Mouse (Mus musculus) stomach, postnatal 0 days (tissue): Measurements from ENCODE around the gene Esf1. TPM values are rescaled to one million over a fixed set of nuclear protein-coding genes. Genes with fewer than 3 reads are reported as not detected.

Source experiments
- ATAC-seq: fragments of 200-750 bp; cut with Nextera tagmentation; 2 replicates; pipeline ENCODE4 v1.8.0; 2017; ENCODE audit not compliant: low FRiP score, low TSS enrichment
- DNase-seq: peaks from one replicate; pipeline ENCODE4 v3.0.0-alpha.2; 2016; ENCODE audit warnings: low spot score
- H3K27ac ChIP-seq: fragments of 300-500 bp; sonication (generic); replicated peaks from 2 replicates; pipeline ENCODE4 v1.5.1; 2014; ENCODE audit warnings: mild to moderate bottlenecking, control low read depth
- H3K27me3 ChIP-seq: fragments of 300-500 bp; sonication (generic); 2 replicates; pipeline ENCODE4 v1.6.1; 2014; ENCODE audit warnings: low read length; ENCODE audit not compliant: control insufficient read depth, insufficient read depth
- H3K36me3 ChIP-seq: fragments of 300-500 bp; sonication (generic); 2 replicates; pipeline ENCODE4 v1.6.1; 2014; ENCODE audit warnings: low read length, mixed read lengths; ENCODE audit not compliant: control insufficient read depth, insufficient read depth
- H3K4me1 ChIP-seq: fragments of 300-500 bp; sonication (generic); replicated peaks from 2 replicates; pipeline ENCODE4 v1.6.1; 2014; ENCODE audit warnings: antibody characterized with exemption; ENCODE audit not compliant: control insufficient read depth, insufficient read depth
- H3K4me2 ChIP-seq: fragments of 300-500 bp; sonication (generic); replicated peaks from 2 replicates; pipeline ENCODE4 v1.6.1; 2014; ENCODE audit warnings: low read depth, mild to moderate bottlenecking, control low read depth, moderate library complexity
- H3K4me3 ChIP-seq: fragments of 300-500 bp; sonication (generic); 2 replicates; pipeline ENCODE4 v1.5.1; 2014; ENCODE audit warnings: low read depth, low read length, control low read depth
- H3K9ac ChIP-seq: fragments of 300-500 bp; sonication (generic); 2 replicates; pipeline ENCODE4 v1.6.1; 2014; ENCODE audit warnings: mild to moderate bottlenecking, low read length, control low read depth, mixed read lengths
- H3K9me3 ChIP-seq: fragments of 300-500 bp; sonication (generic); 2 replicates; pipeline ENCODE4 v1.6.1; 2016; ENCODE audit warnings: low read length; ENCODE audit not compliant: control insufficient read depth
- CTCF ChIP-seq: IDR thresholded peaks from 2 replicates; pipeline ENCODE4 v1.5.1; 2016; ENCODE audit warnings: antibody characterized with exemption, low read depth, mild to moderate bottlenecking, moderate library complexity
- EP300 ChIP-seq: optimal IDR thresholded peaks from 2 replicates; pipeline ENCODE3; 2016; ENCODE audit warnings: antibody characterized with exemption
- whole genome bisulfite sequencing: fragments of 180-500 bp; shearing (Covaris S2); extraction: QIAGEN DNeasy Blood & Tissue Kit; methylation state at CpG from one replicate; pipeline ENCODE4 v1.1.7; 2014; 5-methylcytosine and 5-hydroxymethylcytosine counted together
- polyA plus RNA-seq: library from polyadenylated mRNA; unstranded; fragments of >200 nt; fragmentation: Nextera tagmentation; extraction: Ambion mirVana; gene quantifications from 2 replicates; pipeline ENCODE4 v1.2.1, GENCODE M21; 2015

The Esf1 gene
- polyA plus RNA-seq = 13.7 and 14.1 TPM in 2 replicates

- TF ChIP-seq EP300 (no peak), CTCF (no peak)
- Histone ChIP-seq H3K36me3 (no peaks in the 10 kb centered on the region), H3K9ac (peak within 1 kb of the TSS; percentile 85), H3K4me1 (no peaks in the 10 kb centered on the region; the same call in 1 of the 2 replicates), H3K27me3 (no peaks in the 10 kb centered on the region), H3K4me3 (peak within 1 kb of the TSS; percentile 83), H3K27ac (peak within 1 kb of the TSS; percentile 49), H3K9me3 (no peaks in the 10 kb centered on the region), H3K4me2 (peak within 1 kb of the TSS; percentile 83)
- ATAC-seq (peak; percentile 99), DNase-seq (peak; percentile 94)
- WGBS = under 1% methylated on average over 43 of the region's 43 CpGs
Observed at GRCm38 (mm10) chr2:140170127-140170802, at the start of gene Esf1, which contains the start of gene Ndufaf5. Esf1 (minus strand) TSS chr2:140170564. Ndufaf5 (plus strand) TSS chr2:140170649.

- no peak for ATAC-seq
- no peaks in the 10 kb centered on the region for H3K36me3 ChIP-seq
- H3K4me2 ChIP-seq = no peak overlapping the region
- no peak overlapping the region for H3K9ac ChIP-seq
- TF ChIP-seq EP300 = no peak
- no peak for TF ChIP-seq CTCF
- 68% methylated on average over 1 of the region's 1 CpGs for WGBS
- no peak overlapping the region for H3K27ac ChIP-seq
- H3K9me3 ChIP-seq = no peaks in the 10 kb centered on the region
- H3K4me1 ChIP-seq = no peaks in the 10 kb centered on the region
- H3K27me3 ChIP-seq = no peaks in the 10 kb centered on the region
- DNase-seq = no peak
- no peak overlapping the region for H3K4me3 ChIP-seq
Observed at GRCm38 (mm10) chr2:140215965-140216364, 45.6 kb upstream of the Esf1 start.

- no peaks in the 10 kb centered on the region for H3K36me3 ChIP-seq
- no peak overlapping the region for H3K4me2 ChIP-seq
- H3K4me3 ChIP-seq = no peak overlapping the region
- DNase-seq = no peak
- ATAC-seq = no peak
- no peak overlapping the region for H3K27ac ChIP-seq
- H3K9me3 ChIP-seq = no peaks in the 10 kb centered on the region
- H3K4me1 ChIP-seq = no peaks in the 10 kb centered on the region
- TF ChIP-seq CTCF (no peak), EP300 (no peak)
- H3K9ac ChIP-seq = no peak overlapping the region
- no peaks in the 10 kb centered on the region for H3K27me3 ChIP-seq
- 68% methylated on average over 2 of the region's 2 CpGs for WGBS
Observed at GRCm38 (mm10) chr2:140215415-140215814, 45.1 kb upstream of the Esf1 start.

GRCm38 (mm10) chr2:140214519-140215027, 44.2 kb upstream of the Esf1 start:
- H3K4me3 ChIP-seq = no peak overlapping the region
- DNase-seq = no peak
- no peaks in the 10 kb centered on the region for H3K27me3 ChIP-seq
- H3K36me3 ChIP-seq = no peaks in the 10 kb centered on the region
- no peaks in the 10 kb centered on the region for H3K4me1 ChIP-seq
- H3K4me2 ChIP-seq = no peak overlapping the region
- no peak overlapping the region for H3K9ac ChIP-seq
- WGBS = 91% methylated on average over 4 of the region's 4 CpGs
- TF ChIP-seq CTCF (no peak), EP300 (no peak)
- ATAC-seq = no peak
- H3K9me3 ChIP-seq = no peaks in the 10 kb centered on the region
- no peak overlapping the region for H3K27ac ChIP-seq

- Histone ChIP-seq H3K27ac (no peak overlapping the region), H3K36me3 (peaks cover 14% of the 10 kb centered on the region; the same call in 1 of the 2 replicates), H3K27me3 (no peaks in the 10 kb centered on the region), H3K4me3 (no peak overlapping the region), H3K9ac (no peak overlapping the region), H3K4me2 (no peak overlapping the region), H3K9me3 (no peaks in the 10 kb centered on the region), H3K4me1 (no peaks in the 10 kb centered on the region)
- ATAC-seq (no peak), DNase-seq (no peak)
- no peak for TF ChIP-seq CTCF
- no peak for TF ChIP-seq EP300
- 90% methylated on average over 7 of the region's 7 CpGs for WGBS
Observed at GRCm38 (mm10) chr2:140203756-140204155, 33.4 kb upstream of the Esf1 start.

GRCm38 (mm10) chr2:140202573-140202972, 32.2 kb upstream of the Esf1 start:
- no peaks in the 10 kb centered on the region for H3K4me1 ChIP-seq
- no peaks in the 10 kb centered on the region for H3K27me3 ChIP-seq
- no peak for ATAC-seq
- no peak overlapping the region for H3K4me3 ChIP-seq
- no peak for TF ChIP-seq CTCF
- TF ChIP-seq EP300 = no peak
- H3K4me2 ChIP-seq = no peak overlapping the region
- H3K36me3 ChIP-seq = peaks cover 14% of the 10 kb centered on the region; the same call in 1 of the 2 replicates
- H3K9ac ChIP-seq = no peak overlapping the region
- no peak for DNase-seq
- H3K27ac ChIP-seq = no peak overlapping the region
- H3K9me3 ChIP-seq = no peaks in the 10 kb centered on the region
- WGBS = 76% methylated on average over 5 of the region's 5 CpGs
